Mouse (Mus musculus): Measurements from ENCODE around the gene Zfp626.
A peak's percentile ranks its signal among the peaks of the same experiment; 100 is the strongest.
"Not testable (repeated sequence)": the region's sequence is repeated elsewhere in the genome, so short reads cannot be mapped to it uniquely, and the experiment has no call there.

The Zfp626 gene

DNA sequence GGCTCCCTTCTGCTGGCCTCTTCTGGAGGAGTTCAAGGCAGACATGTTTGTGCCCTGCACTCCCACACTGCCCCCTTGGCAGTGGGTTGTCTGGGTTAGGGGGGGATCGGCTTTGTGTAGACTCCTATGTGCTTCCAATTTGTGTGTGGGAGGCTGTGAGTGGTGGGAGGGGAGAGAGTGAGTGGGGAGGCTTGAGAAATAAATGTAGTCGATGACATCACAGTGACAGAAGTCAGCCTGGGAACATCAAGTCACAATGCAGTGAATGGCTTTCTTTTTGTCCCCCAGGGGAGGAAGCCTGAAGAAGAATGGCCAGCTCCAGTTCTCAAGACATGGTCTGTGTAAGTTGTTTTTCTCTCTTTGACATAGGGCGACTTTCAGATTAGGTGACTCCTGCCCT, at the start of gene Zfp626:
Gene Zfp626, plus strand, starts transcription at position 301 of the 400 bp plus-strand sequence.
- DNase-seq (ENCODE audit: low spot score in 2 of 2), result not testable (repeated sequence)

- no peak for DNase-seq (ENCODE audit: low spot score in 2 of 2)
These were observed 41.7 kb upstream of the Zfp626 start for GRCm38 (mm10) chr7:27765176-27765886.

DNA sequence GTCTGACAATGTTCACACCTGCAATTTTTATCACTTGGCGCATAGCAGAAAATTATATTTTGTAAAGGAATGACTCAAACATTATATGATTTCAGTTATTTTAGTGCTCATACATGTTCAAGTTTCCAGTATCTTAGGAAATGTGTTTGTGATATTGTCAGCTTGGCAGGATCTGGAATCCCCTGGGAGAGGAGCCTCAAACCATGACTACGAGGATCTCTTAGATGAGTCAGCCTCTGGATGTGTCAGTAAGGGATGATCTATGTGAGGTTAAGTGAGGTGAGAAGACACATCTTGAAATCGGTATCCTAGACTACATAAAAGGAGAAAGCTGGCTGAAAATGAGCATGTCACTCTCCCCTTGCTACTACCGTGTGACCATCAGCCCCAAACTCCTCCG, 17.7 kb upstream of the Zfp626 start:
- DNase-seq (ENCODE audit: low spot score in 2 of 2), result no peak

DNA sequence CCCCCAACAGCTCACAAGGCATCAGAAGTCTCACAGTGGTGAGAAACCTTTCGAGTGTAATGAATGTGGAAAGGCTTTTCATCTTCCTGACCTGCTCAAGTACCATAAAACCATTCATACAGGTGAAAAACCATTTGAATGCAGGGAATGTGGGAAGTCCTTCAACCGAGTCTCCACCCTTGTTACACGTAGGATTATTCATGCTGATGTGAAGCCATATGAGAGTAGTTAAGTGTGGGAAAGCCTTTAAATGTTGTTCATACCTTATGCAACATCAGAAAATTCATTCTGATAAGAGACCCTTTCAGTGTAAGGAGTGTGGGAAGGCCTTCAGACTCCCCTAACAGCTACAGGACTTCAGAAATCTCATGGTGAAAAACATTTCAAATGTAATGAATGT, 13.1 kb upstream of the Zfp626 start:
- not testable (repeated sequence) for DNase-seq (ENCODE audit: low spot score in 2 of 2)

GRCm38 (mm10) chr7:27794566-27794965, 12.4 kb upstream of the Zfp626 start:
- DNase-seq (ENCODE audit: low spot score in 2 of 2), result no peak

GRCm38 (mm10) chr7:27797906-27798811, 8.8 kb upstream of the Zfp626 start:
- no peak for DNase-seq (ENCODE audit: low spot score in 2 of 2)

- DNase-seq (ENCODE audit: low spot score in 2 of 2), result no peak
These were observed 5.9 kb upstream of the Zfp626 start for GRCm38 (mm10) chr7:27801137-27801536.

- DNase-seq (ENCODE audit: low spot score in 2 of 2), result no peak
These were observed 4.0 kb upstream of the Zfp626 start for GRCm38 (mm10) chr7:27802986-27803385.

GRCm38 (mm10) chr7:27804297-27805030, 2.5 kb upstream of the Zfp626 start:
- peak; percentile 88 to 90 for DNase-seq (ENCODE audit: low spot score in 2 of 2)

- not testable (repeated sequence) for DNase-seq (ENCODE audit: low spot score in 2 of 2)
These were observed 309 bp downstream of the Zfp626 start for GRCm38 (mm10) chr7:27807305-27807704.

GRCm38 (mm10) chr7:27818526-27819110, 11.6 kb downstream of the Zfp626 start:
- no peak for DNase-seq (ENCODE audit: low spot score in 2 of 2)

GRCm38 (mm10) chr7:27822611-27823010, 15.6 kb downstream of the Zfp626 start:
- no peak for DNase-seq (ENCODE audit: low spot score in 2 of 2)

DNA sequence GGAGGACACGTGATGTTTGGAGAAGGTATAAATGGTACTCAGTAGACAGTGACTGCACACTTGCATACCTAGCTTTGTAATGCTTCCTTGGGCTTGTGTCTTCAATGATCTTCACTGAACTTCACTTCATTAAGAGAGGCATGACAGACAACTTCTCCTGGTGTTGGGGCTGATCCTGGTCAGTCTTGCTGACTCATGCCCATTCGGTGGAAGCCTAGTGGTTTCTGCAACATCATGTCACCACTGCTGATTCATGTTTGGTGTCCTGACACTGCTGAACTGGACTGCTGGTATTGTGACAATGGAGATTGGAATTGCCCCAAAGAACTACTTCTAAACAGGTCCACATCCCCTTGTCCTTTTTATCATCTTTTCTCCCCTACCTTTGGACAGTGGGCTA, 27.1 kb downstream of the Zfp626 start:
- DNase-seq (ENCODE audit: low spot score in 2 of 2), result no peak

DNA sequence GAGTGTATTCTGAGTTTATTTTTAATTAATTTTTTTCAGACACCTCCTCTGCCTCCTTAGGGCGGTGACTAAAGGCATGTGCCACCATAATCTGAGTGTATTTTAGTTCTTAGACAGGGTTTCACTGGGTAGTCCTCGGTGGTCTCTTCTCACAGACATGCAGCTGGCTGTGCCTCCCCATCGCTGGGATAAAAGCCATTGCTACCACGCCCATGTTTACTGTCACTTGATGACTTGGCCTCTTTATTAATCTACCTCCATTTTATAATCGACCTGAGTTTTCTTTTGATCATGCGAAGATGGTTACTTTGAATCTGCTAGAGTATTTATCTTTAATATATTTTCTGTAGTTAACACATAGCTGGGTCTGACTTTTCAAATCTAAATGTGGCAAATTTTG, 30.9 kb downstream of the Zfp626 start:
- no peak for DNase-seq (ENCODE audit: low spot score in 2 of 2)

- DNase-seq (ENCODE audit: low spot score in 2 of 2), result peak; percentile 95 to 96
These were observed 31.6 kb downstream of the Zfp626 start, which contains the start of gene Zfp59 for GRCm38 (mm10) chr7:27838323-27839249. Gene Zfp59 (plus strand): TSS chr7:27838607.

DNA sequence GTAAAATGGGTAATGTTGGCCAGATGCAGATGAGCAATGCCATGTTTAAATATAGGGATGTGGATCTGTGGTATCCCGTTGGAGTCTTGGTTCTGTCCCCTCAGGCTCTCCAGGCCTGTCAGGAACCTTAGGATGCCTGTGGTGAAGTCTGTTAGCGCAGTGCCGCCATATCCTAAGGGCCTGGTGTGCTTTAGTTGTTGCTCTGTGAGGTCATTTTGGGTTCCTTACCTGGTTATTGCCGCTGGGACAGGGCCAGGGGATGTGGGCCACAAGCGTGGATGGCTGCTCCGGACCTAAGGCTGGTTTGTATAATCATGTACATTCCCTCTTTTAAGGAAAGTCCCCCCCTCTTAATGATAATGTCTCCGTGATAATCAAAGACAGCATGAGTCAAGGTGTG, 32.6 kb downstream of the Zfp626 start:
- DNase-seq (ENCODE audit: low spot score in 2 of 2), result no peak

DNA sequence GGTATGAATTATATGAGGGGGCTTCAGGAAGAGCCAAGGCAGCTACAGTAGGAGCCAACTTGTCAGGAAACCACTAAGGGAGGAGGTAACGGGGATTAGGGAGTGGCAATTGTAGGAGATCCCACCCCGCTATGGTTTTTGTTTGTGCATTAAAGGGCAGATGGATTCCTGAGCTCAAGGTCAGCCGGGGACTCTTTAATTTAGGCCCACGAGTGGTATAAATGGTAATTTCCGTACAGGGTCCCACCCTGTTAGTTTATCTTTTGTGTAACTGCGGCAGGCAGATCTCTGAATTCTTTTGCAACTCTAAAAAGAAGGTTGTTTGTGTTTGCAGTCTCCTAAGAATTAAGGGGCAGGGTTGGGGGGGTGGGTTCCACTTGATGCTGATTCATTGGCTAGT, 33.1 kb downstream of the Zfp626 start:
- DNase-seq (ENCODE audit: low spot score in 2 of 2), result no peak

DNA sequence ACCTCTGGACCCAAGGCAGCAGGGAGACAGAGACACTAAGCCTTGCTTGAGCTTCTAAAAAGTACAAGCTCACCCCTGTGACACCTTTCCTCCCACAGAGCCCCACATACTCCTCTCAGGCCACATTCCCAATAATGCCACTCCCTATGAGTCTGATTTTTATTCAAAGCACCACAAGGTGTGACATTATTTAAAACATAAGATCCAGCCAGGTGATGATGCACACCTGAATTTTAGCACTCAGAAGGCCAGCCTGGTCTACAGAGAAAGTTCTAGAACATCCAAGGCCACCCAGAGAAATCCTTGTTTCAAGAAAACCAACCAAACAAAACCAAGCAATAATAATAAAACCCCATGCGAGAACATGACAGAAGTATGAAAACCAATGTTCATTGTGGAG, 50.2 kb downstream of the Zfp626 start, which contains the start of gene Zfp607a:
Gene Zfp607a, plus strand, starts transcription at position 301 of the 400 bp plus-strand sequence.
- no peak for DNase-seq (ENCODE audit: low spot score in 2 of 2)

DNA sequence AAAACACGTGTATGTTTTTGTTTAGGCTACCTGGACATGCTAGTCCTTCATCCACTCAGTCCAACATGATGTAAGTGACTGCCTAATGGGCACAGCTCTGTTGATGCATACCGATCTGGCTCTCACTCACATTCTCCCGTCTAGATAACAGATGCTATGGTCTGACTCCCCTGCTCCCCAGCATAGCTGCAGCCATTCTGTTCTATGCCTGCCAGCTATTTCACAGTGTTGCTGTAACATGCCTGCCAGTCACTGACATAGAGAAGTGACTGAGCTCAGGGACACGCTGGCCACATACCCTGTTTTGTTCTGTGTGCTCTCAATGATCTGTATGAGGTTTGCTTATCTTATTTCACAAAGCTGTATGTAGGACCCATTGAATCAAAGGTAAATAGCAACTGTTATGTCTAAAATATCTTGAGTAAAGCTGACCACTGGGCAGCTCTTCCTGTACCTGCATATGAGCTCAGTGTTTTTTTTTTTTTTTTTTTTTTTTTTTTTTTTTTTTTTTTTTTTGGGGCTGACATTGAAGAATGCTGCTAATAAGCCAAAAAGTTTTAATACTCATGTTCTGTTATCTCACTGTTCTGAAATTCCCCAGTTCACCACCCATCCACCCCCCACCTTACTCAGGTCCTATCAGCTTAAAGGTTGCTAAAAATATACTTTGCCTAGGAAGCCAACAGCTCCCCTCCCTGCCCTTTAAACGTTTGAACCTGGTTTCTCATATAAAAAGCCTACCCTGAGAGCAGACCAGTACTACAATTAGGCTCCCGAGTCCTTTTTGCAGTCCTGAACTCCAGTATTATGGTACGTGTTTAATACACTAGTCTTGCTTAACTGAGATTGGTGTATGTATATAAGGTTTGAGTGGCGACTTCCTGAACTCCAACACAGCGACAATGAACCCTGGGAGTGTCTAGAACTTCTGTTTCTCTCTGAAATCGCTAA, 52.6 kb downstream of the Zfp626 start:
- no peak for DNase-seq (ENCODE audit: low spot score in 2 of 2)

All from right cerebral cortex, postnatal 10 days (tissue).